Mouse (Mus musculus) olfactory bulb, adult 2 months (tissue): Measurements from ENCODE around the gene Ets1. TPM values are rescaled to one million over a fixed set of nuclear protein-coding genes. Genes with fewer than 3 reads are reported as not detected.
A peak's percentile ranks its signal among the peaks of the same experiment; 100 is the strongest.

ENCODE experiments used
- H3K27ac ChIP-seq: fragments of 200-500 bp; 2 replicates; pipeline ENCODE4 v1.5.1; 2012; ENCODE audit warnings: low read depth, low read length; ENCODE audit not compliant: insufficient read depth
- H3K4me1 ChIP-seq: fragments of 200-500 bp; 2 replicates; pipeline ENCODE4 v1.6.1; 2012; ENCODE audit warnings: low read length; ENCODE audit not compliant: control insufficient read depth, insufficient read depth
- H3K4me3 ChIP-seq: fragments of 200-500 bp; 2 replicates; pipeline ENCODE4 v1.5.1; 2012; ENCODE audit warnings: mild to moderate bottlenecking, low read depth, low read length, moderate library complexity; ENCODE audit not compliant: insufficient read depth
- CTCF ChIP-seq: fragments of 200-500 bp; IDR thresholded peaks from 2 replicates; pipeline ENCODE4 v1.5.1; 2012; ENCODE audit warnings: low read depth, mild to moderate bottlenecking, low read length, moderate library complexity; ENCODE audit not compliant: insufficient read depth
- POLR2A ChIP-seq: fragments of 200-500 bp; IDR thresholded peaks from 2 replicates; pipeline ENCODE4 v1.6.1; 2012; ENCODE audit warnings: mild to moderate bottlenecking, low read depth, low read length, moderate library complexity; ENCODE audit not compliant: insufficient read depth
- WGBS: fragments of 180-500 bp; shearing (Covaris S2); methylation state at CpG from one replicate; pipeline ENCODE4 v1.1.7; 2018; 5-methylcytosine and 5-hydroxymethylcytosine counted together
- polyA plus RNA-seq: library from polyadenylated mRNA; stranded (reverse); fragments of >200 nt; gene quantifications from 2 replicates; pipeline ENCODE4 v1.2.4, GENCODE M21; 2012; ENCODE audit warnings: low replicate concordance; ENCODE audit not compliant: missing spikeins, insufficient read depth, insufficient read length

Ets1 gene
- polyA plus RNA-seq, 1 experiment: 306 TPM

- H3K4me1 ChIP-seq: 0 out of 2 replicates have a peak, but pooled peaks cover 4% of the 10 kb centered on the region
- WGBS: under 1% methylated on average over 67 of the region's 67 CpGs
- TF ChIP-seq POLR2A (0 out of 2 replicates have a peak, but pooled peaks have one; percentile 32), CTCF (no peak)
- peak overlapping the region; percentile 3; the same call in 1 of the 2 replicates for H3K27ac ChIP-seq
- H3K4me3 ChIP-seq: peak overlapping the region; percentile 70
Observed at GRCm38 (mm10) chr9:32695492-32696190, 59.6 kb downstream of the Ets1 start.

DNA sequence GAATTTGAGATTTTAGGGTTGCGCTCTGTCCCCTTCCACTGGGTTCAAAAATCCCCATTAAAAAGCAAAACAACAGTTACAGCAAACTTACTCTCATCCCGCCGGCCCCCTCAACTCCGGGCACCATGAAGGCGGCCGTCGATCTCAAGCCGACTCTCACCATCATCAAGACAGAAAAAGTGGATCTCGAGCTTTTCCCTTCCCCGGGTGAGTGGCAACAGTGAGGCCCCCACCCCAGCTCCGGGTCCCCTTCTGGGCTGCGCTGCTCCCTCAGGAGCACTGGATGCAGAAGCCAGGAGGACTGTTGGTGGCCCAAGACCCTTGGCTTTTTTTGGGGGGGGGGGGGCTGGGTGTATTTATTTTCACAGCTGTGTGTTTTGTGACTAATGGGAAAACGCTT is 60.2 kb downstream of the Ets1 start:
- H3K27ac ChIP-seq: peak overlapping the region; percentile 3; the same call in 1 of the 2 replicates
- WGBS: 3% methylated on average over 13 of the region's 13 CpGs
- TF ChIP-seq CTCF (no peak), POLR2A (no peak)
- peak overlapping the region; percentile 70 for H3K4me3 ChIP-seq
- H3K4me1 ChIP-seq: 0 out of 2 replicates have a peak, but pooled peaks cover 4% of the 10 kb centered on the region

DNA sequence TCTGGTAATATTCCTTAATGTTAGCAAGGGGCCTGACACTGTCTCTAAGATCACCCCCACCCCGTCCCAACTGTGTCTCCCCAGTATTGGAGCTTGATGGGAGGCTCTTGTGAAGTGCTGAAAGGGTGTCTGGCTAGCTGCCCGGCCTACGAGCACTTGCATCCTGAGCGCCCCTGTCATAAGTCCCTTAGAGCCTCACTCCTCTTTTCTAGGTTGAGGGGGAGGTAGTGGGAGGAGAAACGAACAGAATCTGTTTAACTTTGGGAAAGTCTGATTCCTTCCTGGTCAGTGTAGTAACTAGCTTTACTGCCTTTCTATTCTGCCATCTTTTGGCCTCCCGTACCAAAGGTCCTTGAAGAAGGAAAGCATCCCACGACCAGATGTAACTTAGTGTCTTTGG is 60.7 kb downstream of the Ets1 start:
- TF ChIP-seq POLR2A (no peak), CTCF (no peak)
- WGBS: 43% methylated on average over 7 of the region's 7 CpGs
- 0 out of 2 replicates have a peak, but pooled peaks cover 4% of the 10 kb centered on the region for H3K4me1 ChIP-seq
- peak overlapping the region; percentile 28 for H3K4me3 ChIP-seq
- H3K27ac ChIP-seq: no peak overlapping the region

GRCm38 (mm10) chr9:32697291-32698110 is 61.5 kb downstream of the Ets1 start:
- no peak overlapping the region for H3K27ac ChIP-seq
- 83% methylated on average over 9 of the region's 9 CpGs for WGBS
- no peak overlapping the region for H3K4me3 ChIP-seq

GRCm38 (mm10) chr9:32698766-32699165 is 62.7 kb downstream of the Ets1 start:
- 89% methylated on average over 4 of the region's 4 CpGs for WGBS
- TF ChIP-seq POLR2A (no peak), CTCF (no peak)
- Histone ChIP-seq H3K4me1 (0 out of 2 replicates have a peak, but pooled peaks cover 4% of the 10 kb centered on the region), H3K27ac (no peak overlapping the region), H3K4me3 (no peak overlapping the region)

More at GRCm38 (mm10) chr9:32697291-32698110, 61.5 kb downstream of the Ets1 start:
- TF ChIP-seq POLR2A (no peak), CTCF (no peak)
- H3K4me1 ChIP-seq: 0 out of 2 replicates have a peak, but pooled peaks cover 4% of the 10 kb centered on the region

DNA sequence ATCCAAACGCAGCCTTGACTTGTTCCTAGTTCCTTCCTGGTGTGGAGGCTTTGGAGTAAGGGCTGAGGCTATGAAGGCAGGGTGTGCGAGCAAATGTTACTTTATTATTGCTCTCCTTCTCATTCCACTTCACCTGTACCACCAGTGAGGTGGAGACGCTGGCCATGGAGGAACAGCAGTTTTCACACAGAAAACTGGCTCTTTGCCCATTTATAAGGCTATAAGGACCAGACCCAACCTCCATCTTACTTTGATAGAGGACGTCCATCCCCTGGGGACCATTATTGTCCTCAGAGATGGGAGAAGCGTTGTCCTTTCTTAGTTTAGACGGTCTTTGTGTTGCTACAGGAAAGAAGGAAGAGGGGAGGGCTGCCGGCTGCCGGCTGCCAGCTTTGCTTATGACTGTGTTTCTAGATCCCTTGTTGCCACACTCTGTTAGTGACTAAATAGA is 63.4 kb downstream of the Ets1 start:
- Histone ChIP-seq H3K4me1 (0 out of 2 replicates have a peak, but pooled peaks cover 4% of the 10 kb centered on the region), H3K4me3 (no peak overlapping the region), H3K27ac (no peak overlapping the region)
- WGBS: 78% methylated on average over 8 of the region's 8 CpGs
- TF ChIP-seq POLR2A (no peak), CTCF (no peak)

GRCm38 (mm10) chr9:32700091-32700905 is 64.3 kb downstream of the Ets1 start:
- H3K4me1 ChIP-seq: 0 out of 2 replicates have a peak, but pooled peaks cover 3% of the 10 kb centered on the region
- no peak overlapping the region for H3K4me3 ChIP-seq
- TF ChIP-seq POLR2A (no peak), CTCF (no peak)
- no peak overlapping the region for H3K27ac ChIP-seq
- WGBS: 78% methylated on average over 7 of the region's 7 CpGs
